Mouse (Mus musculus) heart, adult 2 months (tissue): Measurements from ENCODE around the gene Cd79b. TPM values are rescaled to one million over a fixed set of nuclear protein-coding genes. Genes with fewer than 3 reads are reported as not detected.

Experiments
- DNase-seq, 2 experiments: peaks; one replicate each; pipeline ENCODE4 v3.0.0; 2021
- H3K27ac ChIP-seq: fragments of 200-600 bp; 2 replicates; pipeline ENCODE4 v1.8.1; 2022
- H3K27me3 ChIP-seq: fragments of 200-500 bp; 2 replicates; pipeline ENCODE4 v1.6.1; 2012; ENCODE audit warnings: mild to moderate bottlenecking, low read length, inconsistent platforms, mixed read lengths; ENCODE audit not compliant: control insufficient read depth, insufficient read depth
- H3K36me3 ChIP-seq: fragments of 200-500 bp; 2 replicates; pipeline ENCODE4 v1.6.1; 2012; ENCODE audit warnings: low read length, inconsistent platforms; ENCODE audit not compliant: control insufficient read depth, insufficient read depth
- H3K4me1 ChIP-seq: fragments of 200-500 bp; 2 replicates; pipeline ENCODE4 v1.6.1; 2011; ENCODE audit warnings: low read length; ENCODE audit not compliant: control insufficient read depth, insufficient read depth
- H3K4me3 ChIP-seq: fragments of 200-600 bp; 2 replicates; pipeline ENCODE4 v1.8.1; 2022
- H3K79me2 ChIP-seq: fragments of 200-500 bp; replicated peaks from 2 replicates; pipeline ENCODE4 v1.6.1; 2012; ENCODE audit warnings: mild to moderate bottlenecking, inconsistent platforms, low read length, moderate library complexity, mixed read lengths; ENCODE audit not compliant: control insufficient read depth, insufficient read depth
- H3K9ac ChIP-seq: fragments of 200-500 bp; 2 replicates; pipeline ENCODE4 v1.6.1; 2012; ENCODE audit warnings: low read depth, mild to moderate bottlenecking, control low read depth, inconsistent platforms, low read length, mixed read lengths
- CTCF ChIP-seq: fragments of 200-600 bp; IDR thresholded peaks from 2 replicates; pipeline ENCODE4 v1.8.1; 2022; ENCODE audit warnings: antibody characterized with exemption, mild to moderate bottlenecking, moderate library complexity
- EP300 ChIP-seq: fragments of 200-500 bp; IDR thresholded peaks from 2 replicates; pipeline ENCODE4 v1.6.1; 2011; ENCODE audit warnings: low read depth, low read length, control low read depth; ENCODE audit not compliant: insufficient read depth
- POLR2A ChIP-seq: fragments of 200-500 bp; IDR thresholded peaks from 2 replicates; pipeline ENCODE4 v1.6.1; 2011; ENCODE audit warnings: mild to moderate bottlenecking, low read depth, low read length, control low read depth; ENCODE audit not compliant: insufficient read depth
- WGBS: fragments of 180-500 bp; shearing (Covaris S2); methylation state at CpG from one replicate; pipeline ENCODE4 v1.1.7; 2018; 5-methylcytosine and 5-hydroxymethylcytosine counted together
- intact Hi-C: fragments of 180-260 bp; cut with DNase I; formaldehyde crosslinking; loops from one replicate; pipeline ENCODE4 v1.15.1; 2025
- polyA plus RNA-seq: library from polyadenylated mRNA; depleted of rRNA; stranded (reverse); fragments of >200 nt; gene quantifications from 2 replicates; pipeline ENCODE4 v1.2.3, GENCODE M21; 2012; rRNA removed
- total RNA-seq, 2 experiments: library from RNA; stranded (reverse); gene quantifications; 2 replicates each; pipeline ENCODE4 v1.2.3; 2021

Cd79b gene
- total and polyA plus RNA-seq, 3 experiments = 1.7 to 10.1 (median 3.0) TPM

DNA sequence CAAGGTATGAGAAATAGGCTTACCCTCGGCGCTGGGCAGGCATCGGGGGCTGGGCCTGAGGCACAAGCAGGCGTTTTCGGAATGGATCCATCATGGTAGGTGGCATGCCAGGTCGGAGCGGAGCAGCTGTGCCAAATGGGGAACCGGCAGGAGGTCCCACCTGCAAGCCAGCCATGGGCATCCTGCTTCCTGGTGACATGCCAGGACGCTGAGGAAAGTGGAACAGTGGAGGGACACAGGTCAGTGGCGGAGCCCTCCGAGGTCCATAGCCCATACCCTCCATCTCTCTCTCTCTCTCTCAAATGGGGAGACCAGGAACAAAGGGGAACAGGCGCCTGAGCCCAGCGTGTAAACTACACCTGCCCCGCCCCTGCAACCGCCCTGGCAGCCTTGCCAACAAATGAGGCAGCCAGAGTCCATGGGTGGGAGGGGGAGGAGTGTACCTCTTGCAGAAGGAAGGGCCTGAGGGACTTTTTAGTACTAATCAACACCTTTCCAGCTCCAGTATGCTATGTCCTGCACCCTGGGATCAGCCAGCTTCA lies 47.2 kb downstream of the Cd79b start:
- intact Hi-C loops = no loop called here
- H3K27ac ChIP-seq = peak overlapping the region; percentile 57
- no peaks in the 10 kb centered on the region for H3K27me3 ChIP-seq
- H3K4me1 ChIP-seq = peaks cover 20% of the 10 kb centered on the region
- DNase-seq = peak; percentile 46 to 53
- TF ChIP-seq EP300 (no peak), CTCF (no peak), POLR2A (no peak)
- WGBS = 63% methylated on average over 15 of the region's 15 CpGs
- peaks cover 8% of the 10 kb centered on the region; the same call in 1 of the 2 replicates for H3K36me3 ChIP-seq
- H3K4me3 ChIP-seq = no peak overlapping the region
- H3K9ac ChIP-seq = no peak overlapping the region
- peaks cover 1% of the 10 kb centered on the region for H3K79me2 ChIP-seq

GRCm38 (mm10) chr11:106266431-106266830 lies 48.1 kb downstream of the Cd79b start:
- peaks cover 18% of the 10 kb centered on the region for H3K4me1 ChIP-seq
- no peak overlapping the region for H3K27ac ChIP-seq
- TF ChIP-seq CTCF = no peak
- TF ChIP-seq POLR2A = no peak
- no peak for TF ChIP-seq EP300
- peaks cover 8% of the 10 kb centered on the region; the same call in 1 of the 2 replicates for H3K36me3 ChIP-seq
- no peaks in the 10 kb centered on the region for H3K27me3 ChIP-seq
- 90% methylated on average over 10 of the region's 10 CpGs for WGBS
- intact Hi-C loops = no loop called here
- peaks cover 1% of the 10 kb centered on the region for H3K79me2 ChIP-seq
- no peak overlapping the region for H3K9ac ChIP-seq
- H3K4me3 ChIP-seq = no peak overlapping the region
- no peak for DNase-seq

GRCm38 (mm10) chr11:106265570-106265969 lies 49.0 kb downstream of the Cd79b start:
- H3K9ac ChIP-seq = no peak overlapping the region
- peaks cover 7% of the 10 kb centered on the region; the same call in 1 of the 2 replicates for H3K36me3 ChIP-seq
- peaks cover 15% of the 10 kb centered on the region for H3K4me1 ChIP-seq
- no peak for TF ChIP-seq EP300
- TF ChIP-seq POLR2A = no peak
- TF ChIP-seq CTCF = no peak
- no peaks in the 10 kb centered on the region for H3K27me3 ChIP-seq
- H3K4me3 ChIP-seq = no peak overlapping the region
- intact Hi-C loops = no loop called here
- no peak for DNase-seq
- no peak overlapping the region for H3K27ac ChIP-seq
- WGBS = 74% methylated on average over 4 of the region's 4 CpGs
- peaks cover 1% of the 10 kb centered on the region for H3K79me2 ChIP-seq

DNA sequence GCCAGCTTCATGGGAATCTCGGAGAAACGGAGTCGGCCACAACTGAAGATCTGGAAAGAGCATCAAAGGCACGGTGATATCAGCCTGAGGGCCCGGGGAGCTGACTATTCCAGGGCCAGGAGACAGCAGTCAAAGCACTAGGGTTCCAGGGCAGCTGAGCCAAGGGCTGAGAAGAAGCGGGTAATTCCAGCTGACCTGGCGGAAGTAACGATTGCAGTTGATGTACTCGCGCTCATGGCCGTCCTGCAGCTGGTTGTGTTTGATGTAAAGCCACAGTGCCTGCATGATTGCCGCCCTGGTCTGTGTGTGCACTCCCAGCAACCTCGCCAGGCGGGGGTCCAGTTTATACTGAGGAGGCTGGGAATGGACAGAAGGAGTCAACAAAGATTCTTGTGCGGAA lies 49.6 kb downstream of the Cd79b start:
- intact Hi-C loops = no loop called here
- no peak overlapping the region for H3K27ac ChIP-seq
- 90% methylated on average over 15 of the region's 15 CpGs for WGBS

GRCm38 (mm10) chr11:106263963-106264362 lies 50.6 kb downstream of the Cd79b start:
- Histone ChIP-seq H3K27ac (no peak overlapping the region), H3K27me3 (no peaks in the 10 kb centered on the region), H3K79me2 (peaks cover 1% of the 10 kb centered on the region; the same call in 1 of the 2 replicates), H3K9ac (no peak overlapping the region), H3K4me1 (peaks cover 10% of the 10 kb centered on the region), H3K36me3 (peaks cover 2% of the 10 kb centered on the region; the same call in 1 of the 2 replicates), H3K4me3 (no peak overlapping the region)
- intact Hi-C loops = no loop called here
- TF ChIP-seq EP300 = no peak
- no peak for TF ChIP-seq CTCF
- no peak for TF ChIP-seq POLR2A
- DNase-seq = no peak
- WGBS = 78% methylated on average over 9 of the region's 9 CpGs

More for the DNA sequence above, 49.6 kb downstream of the Cd79b start:
- Histone ChIP-seq H3K36me3 (peaks cover 5% of the 10 kb centered on the region; the same call in 1 of the 2 replicates), H3K9ac (no peak overlapping the region), H3K4me1 (peaks cover 13% of the 10 kb centered on the region), H3K79me2 (peaks cover 1% of the 10 kb centered on the region; the same call in 1 of the 2 replicates), H3K4me3 (no peak overlapping the region), H3K27me3 (no peaks in the 10 kb centered on the region)
- no peak for DNase-seq
- TF ChIP-seq POLR2A (no peak), CTCF (no peak), EP300 (no peak)

Other genes starting within 250 kb of the Cd79b start
- 10 to 100 TPM; 56.4 to 59.6 TPM for gene Taco1, start 248.7 kb downstream of the Cd79b start, total RNA-seq
- 32.8 and 45.3 TPM in 2 replicates for gene Taco1, start 248.7 kb downstream of the Cd79b start, polyA plus RNA-seq
- gene Map3k3, start 230.1 kb downstream of the Cd79b start, total RNA-seq = 10 to 100 TPM; 36.0 to 38.9 TPM
- gene Map3k3, start 230.1 kb downstream of the Cd79b start, polyA plus RNA-seq = 25.1 and 39.8 TPM in 2 replicates
- not detected for gene Gm10840, start 153.9 kb downstream of the Cd79b start, total RNA-seq
- not detected in 2 replicates for gene Gm10840, start 153.9 kb downstream of the Cd79b start, polyA plus RNA-seq
- 1 to 10 TPM; 3.6 to 4.7 TPM for gene Limd2, start 153.9 kb downstream of the Cd79b start, total RNA-seq
- 10.0 and 11.5 TPM in 2 replicates for gene Limd2, start 153.9 kb downstream of the Cd79b start, polyA plus RNA-seq
- 1 to 10 TPM; 6.2 to 7.0 TPM for gene Strada, start 112.6 kb downstream of the Cd79b start, total RNA-seq
- gene Strada, start 112.6 kb downstream of the Cd79b start, polyA plus RNA-seq = 16.9 and 21.8 TPM in 2 replicates
- 10 to 100 TPM; 78.1 to 82.2 TPM for gene Ccdc47, start 98.4 kb downstream of the Cd79b start, total RNA-seq
- gene Ccdc47, start 98.4 kb downstream of the Cd79b start, polyA plus RNA-seq = 23.7 and 47.4 TPM in 2 replicates
- gene Ddx42, start 97.8 kb downstream of the Cd79b start, total RNA-seq = 10 to 100 TPM; 23.5 to 27.5 TPM
- 6.0 and 11.9 TPM in 2 replicates for gene Ddx42, start 97.8 kb downstream of the Cd79b start, polyA plus RNA-seq
- gene Ftsj3, start 58.7 kb downstream of the Cd79b start, total RNA-seq = 10 to 100 TPM; 20.2 to 21.6 TPM
- 10.2 and 15.2 TPM in 2 replicates for gene Ftsj3, start 58.7 kb downstream of the Cd79b start, polyA plus RNA-seq
- gene Psmc5, start 58.6 kb downstream of the Cd79b start, total RNA-seq = 100 to 1,000 TPM in 1 of 2 experiments, 10 to 100 TPM in 1; 91.8 to 104 TPM
- 54.5 and 83.5 TPM in 2 replicates for gene Psmc5, start 58.6 kb downstream of the Cd79b start, polyA plus RNA-seq
- 10 to 100 TPM; 16.6 to 17.2 TPM for gene Smarcd2, start 41.8 kb downstream of the Cd79b start, total RNA-seq
- 39.2 and 49.2 TPM in 2 replicates for gene Smarcd2, start 41.8 kb downstream of the Cd79b start, polyA plus RNA-seq
- not detected for gene Tcam1, start 38.1 kb downstream of the Cd79b start, total RNA-seq
- 0.10 TPM in 1 of 2 replicates, not detected in the other for gene Tcam1, start 38.1 kb downstream of the Cd79b start, polyA plus RNA-seq
- not detected for gene Gh, start 12.9 kb downstream of the Cd79b start, total RNA-seq
- not detected in 2 replicates for gene Gh, start 12.9 kb downstream of the Cd79b start, polyA plus RNA-seq
- gene Scn4a, start 38.5 kb upstream of the Cd79b start, total RNA-seq = 10 to 100 TPM; 22.1 to 22.8 TPM
- 11.9 and 20.7 TPM in 2 replicates for gene Scn4a, start 38.5 kb upstream of the Cd79b start, polyA plus RNA-seq
- gene Prr29, start 50.7 kb upstream of the Cd79b start, total RNA-seq = under 1 TPM; 0.37 to 0.48 TPM
- gene Prr29, start 50.7 kb upstream of the Cd79b start, polyA plus RNA-seq = 7.9 and 10.4 TPM in 2 replicates
- 10 to 100 TPM; 22.0 to 22.4 TPM for gene Icam2, start 73.3 kb upstream of the Cd79b start, total RNA-seq
- 46.8 and 60.4 TPM in 2 replicates for gene Icam2, start 73.3 kb upstream of the Cd79b start, polyA plus RNA-seq
- gene Ern1, start 173.1 kb upstream of the Cd79b start, total RNA-seq = 10 to 100 TPM; 10.2 to 13.9 TPM
- 6.4 and 9.8 TPM in 2 replicates for gene Ern1, start 173.1 kb upstream of the Cd79b start, polyA plus RNA-seq